Mouse (Mus musculus) embryonic stem cell, embryonic (primary cell): ENCODE measurements around the gene Klf16.

Experiments
- CTCF ChIA-PET, 4 experiments: fragments of 300-600 bp in 2 of 4; fragments of 350-600 bp in 2 of 4; sonication (Branson Sonifier 250); formaldehyde crosslinking; loops; one replicate each; lab custom pipeline; 2022; ENCODE audit warnings: inconsistent platforms in 2 of 4; lab: Charles Lee
- POLR2A ChIA-PET, 4 experiments: fragments of 300-600 bp in 2 of 4; fragments of 350-600 bp in 2 of 4; sonication (Branson Sonifier 250); formaldehyde crosslinking; loops; one replicate each; lab custom pipeline; 2022; ENCODE audit warnings: antibody characterized with exemption in 4 of 4, inconsistent platforms in 1 of 4; lab: Charles Lee

Klf16 gene

DNA sequence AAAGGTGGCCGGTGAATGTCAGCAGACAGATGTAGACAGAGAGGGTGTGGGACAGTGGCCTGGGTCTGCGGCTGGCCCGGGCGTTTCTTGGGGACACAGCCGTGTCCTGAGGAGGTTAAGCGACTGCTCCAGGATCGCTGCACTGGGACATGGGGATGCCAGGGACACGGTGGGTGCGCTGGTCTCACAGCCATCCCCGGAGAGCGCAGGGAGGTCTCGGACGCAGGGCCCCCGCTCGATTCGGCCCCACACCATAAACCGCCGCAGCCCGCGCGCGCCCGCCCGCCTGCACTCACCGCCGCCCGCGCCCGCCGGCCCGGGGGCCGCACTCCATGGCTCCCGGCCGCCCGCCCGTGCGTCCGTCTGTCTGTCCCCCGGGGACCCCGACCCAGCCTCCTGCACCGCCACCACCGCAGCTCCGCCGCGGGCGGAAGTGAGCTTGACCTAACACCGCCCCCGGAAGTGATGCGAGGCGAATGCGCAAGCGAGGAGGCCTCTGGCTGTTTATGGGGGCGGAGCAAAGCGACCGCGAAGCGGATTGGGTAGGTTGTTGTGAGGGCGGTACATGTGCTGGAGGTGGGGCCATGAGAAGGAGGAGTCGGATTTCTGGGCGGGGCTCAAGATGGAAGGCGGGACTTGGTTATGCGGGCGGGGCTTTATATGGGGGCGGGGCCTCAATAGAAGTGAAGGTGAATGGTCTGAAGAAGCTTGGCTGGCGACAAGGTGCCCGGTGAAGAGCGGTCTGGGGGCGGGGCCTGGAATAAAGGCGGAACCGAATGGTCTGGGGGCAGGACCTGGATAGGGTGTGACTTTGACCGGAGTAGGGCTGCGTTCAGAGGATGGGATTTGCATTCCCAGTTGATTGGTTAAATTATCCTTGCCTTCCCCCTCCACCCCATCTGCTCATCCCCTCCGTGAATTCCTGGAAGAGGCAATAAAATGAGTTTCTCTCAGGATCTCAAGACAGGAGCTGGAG lies 13.0 kb upstream of the Klf16 start, which contains the start of gene Abhd17a:
Abhd17a (minus strand) TSS at position 463 of the 976 bp plus-strand sequence.
- ChIA-PET CTCF (interaction anchor here (0.5 to 2.5 kb wide), 45 partner anchors 11 to 1836 kb away, joined by 3 to 49 read pairs (median 3); partner anchors contain the start of genes Atp8b3 (in 2 of the 4), Csnk1g2 (in 1 of the 4), Klf16 (in 1 of the 4) and Mum1 (in 1 of the 4)), POLR2A (interaction anchor here (0.5 to 9.8 kb wide), 90 partner anchors 9 to 1577 kb away, joined by 3 to 214 read pairs (median 5); partner anchors contain the start of genes Csnk1g2 (in 3 of the 4), Rexo1 (in 3 of the 4), Adat3 (in 2 of the 4) and Atp8b3 (in 2 of the 4))

GRCm38 (mm10) chr10:80589127-80589878 lies 12.2 kb upstream of the Klf16 start:
- POLR2A ChIA-PET = interaction anchor here (0.6 to 9.8 kb wide), 60 partner anchors 9 to 919 kb away, joined by 3 to 214 read pairs (median 6); partner anchors contain the start of genes Rexo1 (in 3 of the 4), Adat3 (in 2 of the 4), Csnk1g2 (in 2 of the 4) and Scamp4 (in 2 of the 4)

GRCm38 (mm10) chr10:80587305-80587657 lies 10.2 kb upstream of the Klf16 start:
- CTCF ChIA-PET = interaction anchor here in 3 of 4 experiments (0.6 to 1.6 kb wide), 5 partner anchors 9 to 213 kb away, joined by 3 to 5 read pairs (median 3); no protein-coding TSS in a partner anchor
- POLR2A ChIA-PET = interaction anchor here (0.6 to 9.8 kb wide), 24 partner anchors 8 to 1071 kb away, joined by 3 to 214 read pairs (median 4); partner anchors contain the start of genes Csnk1g2 (in 3 of the 4), Klf16 (in 2 of the 4), Mknk2 (in 2 of the 4) and Adat3 (in 1 of the 4)

More at GRCm38 (mm10) chr10:80589127-80589878, 12.2 kb upstream of the Klf16 start:
- CTCF ChIA-PET = interaction anchor here (0.5 to 2.5 kb wide), 20 partner anchors 10 to 1835 kb away, joined by 3 to 49 read pairs (median 5); partner anchors contain the start of genes Atp8b3 (in 1 of the 4), Csnk1g2 (in 1 of the 4), Klf16 (in 1 of the 4) and Rexo1 (in 1 of the 4)

DNA sequence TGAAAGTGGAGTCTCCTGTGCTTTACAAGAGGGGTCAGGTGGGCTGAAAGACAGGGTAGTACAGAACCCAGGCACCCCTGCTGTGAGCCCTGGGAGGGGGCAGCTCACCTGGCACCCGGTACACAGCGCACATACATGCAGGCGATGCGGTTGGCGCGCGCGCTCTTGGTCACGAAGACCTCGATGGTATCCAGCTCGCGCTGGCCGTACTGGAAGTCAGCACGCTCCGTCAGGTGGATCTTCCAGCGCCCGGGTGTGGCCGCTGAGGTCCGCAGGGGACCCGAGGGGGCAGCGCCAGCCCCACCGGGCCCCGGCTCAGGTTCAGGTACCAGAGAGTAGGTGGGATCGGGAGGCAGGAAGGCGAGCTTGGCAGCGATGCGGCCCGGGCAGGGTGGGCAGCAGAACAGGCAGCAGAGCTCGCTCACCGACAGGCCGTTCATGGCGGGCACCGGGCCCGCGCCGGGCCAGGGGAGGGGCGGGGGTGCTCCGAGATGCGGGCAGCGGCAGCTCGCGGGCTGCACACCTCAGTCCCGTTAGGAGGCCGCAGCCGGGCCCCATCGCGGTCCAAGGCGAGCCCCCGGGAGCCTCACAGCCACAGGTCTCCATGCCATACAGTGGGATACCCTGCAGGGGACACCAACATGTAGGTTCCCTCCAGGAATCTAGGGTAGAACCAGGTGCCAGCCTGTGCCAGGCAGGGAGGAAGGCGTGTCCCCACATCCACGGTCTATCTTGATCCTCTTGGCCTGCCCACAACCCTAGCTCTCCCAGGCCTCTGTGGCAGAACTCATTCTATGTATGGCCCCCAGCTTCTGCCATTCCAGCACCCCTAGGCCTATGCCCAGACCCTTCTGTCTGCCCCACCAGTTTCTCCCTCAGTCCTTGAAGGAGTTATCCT lies 9.5 kb upstream of the Klf16 start:
- ChIA-PET CTCF (interaction anchor here (0.6 to 1.6 kb wide), 8 partner anchors 8 to 213 kb away, joined by 3 to 7 read pairs (median 4); no protein-coding TSS in a partner anchor), POLR2A (interaction anchor here (0.6 to 9.8 kb wide), 31 partner anchors 8 to 1071 kb away, joined by 3 to 214 read pairs (median 4); partner anchors contain the start of genes Csnk1g2 (in 3 of the 4), Klf16 (in 2 of the 4), Mknk2 (in 2 of the 4) and Adat3 (in 1 of the 4))

- ChIA-PET POLR2A (interaction anchor here in 3 of 4 experiments (0.6 to 9.8 kb wide), 16 partner anchors 10 to 91 kb away, joined by 3 to 214 read pairs (median 6); partner anchors contain the start of genes Mknk2 (in 2 of the 3), Csnk1g2 (in 1 of the 3) and Rexo1 (in 1 of the 3)), CTCF (interaction anchor here in 2 of 4 experiments (0.9 to 1.7 kb wide), 3 partner anchors 25 to 75 kb away, joined by 5 to 6 read pairs (median 5); no protein-coding TSS in a partner anchor)
Observed at GRCm38 (mm10) chr10:80585581-80585980, 8.5 kb upstream of the Klf16 start.

GRCm38 (mm10) chr10:80584642-80585552 lies 7.8 kb upstream of the Klf16 start:
- CTCF ChIA-PET = interaction anchor here in 2 of 4 experiments (0.8 to 2.0 kb wide), 11 partner anchors 15 to 137 kb away, joined by 3 to 7 read pairs (median 4); partner anchors contain the start of gene Atp8b3 (in 1 of the 2)

GRCm38 (mm10) chr10:80584045-80584488 lies 6.9 kb upstream of the Klf16 start:
- POLR2A ChIA-PET = interaction anchor here in 3 of 4 experiments (0.5 to 9.8 kb wide), 45 partner anchors 10 to 346 kb away, joined by 3 to 214 read pairs (median 4); partner anchors contain the start of genes Csnk1g2 (in 2 of the 3), Gadd45b (in 2 of the 3), Mknk2 (in 2 of the 3) and Adat3 (in 1 of the 3)
- CTCF ChIA-PET = interaction anchor here in 2 of 4 experiments (0.8 to 2.0 kb wide), 12 partner anchors 15 to 138 kb away, joined by 3 to 7 read pairs (median 4); partner anchors contain the start of genes Atp8b3 (in 1 of the 2) and Csnk1g2 (in 1 of the 2)

More at GRCm38 (mm10) chr10:80584642-80585552, 7.8 kb upstream of the Klf16 start:
- POLR2A ChIA-PET = interaction anchor here in 3 of 4 experiments (0.5 to 9.8 kb wide), 42 partner anchors 11 to 418 kb away, joined by 3 to 214 read pairs (median 4); partner anchors contain the start of genes Csnk1g2 (in 2 of the 3), Mknk2 (in 2 of the 3), Adat3 (in 1 of the 3) and Atp8b3 (in 1 of the 3)

- CTCF ChIA-PET = interaction anchor here in 2 of 4 experiments (0.6 to 2.0 kb wide), 5 partner anchors 13 to 94 kb away, joined by 3 to 7 read pairs (median 5); no protein-coding TSS in a partner anchor
- POLR2A ChIA-PET = interaction anchor here in 2 of 4 experiments (0.6 to 9.8 kb wide), 25 partner anchors 9 to 346 kb away, joined by 3 to 214 read pairs (median 4); partner anchors contain the start of genes Csnk1g2 (in 2 of the 2), Mknk2 (in 2 of the 2), Adat3 (in 1 of the 2) and Atp8b3 (in 1 of the 2)
Observed at GRCm38 (mm10) chr10:80583047-80583446, 5.9 kb upstream of the Klf16 start.

DNA sequence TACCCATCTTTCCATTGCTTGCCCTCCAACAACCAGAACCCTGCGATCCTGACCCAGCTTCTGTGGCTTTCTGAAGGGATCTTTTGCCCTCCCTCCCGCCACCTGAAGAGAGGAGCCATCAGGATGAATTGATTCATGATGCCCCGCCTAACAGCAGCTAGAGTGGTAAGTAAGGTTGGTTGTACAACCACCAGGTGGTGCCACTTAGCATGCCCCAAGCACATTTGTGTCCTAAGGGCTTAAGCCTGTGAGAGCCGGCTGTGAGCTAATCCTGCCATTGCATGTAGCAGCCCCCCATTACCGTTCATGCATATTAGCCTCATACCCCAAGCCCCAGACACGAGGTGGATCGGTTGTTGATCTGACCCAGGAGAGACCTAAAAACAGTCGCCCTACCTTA lies 1.8 kb upstream of the Klf16 start:
- ChIA-PET CTCF (interaction anchor here (0.6 to 3.9 kb wide), 114 partner anchors 8 to 619 kb away, joined by 3 to 55 read pairs (median 4); partner anchors contain the start of genes Mknk2 (in 3 of the 4), Abhd17a (in 2 of the 4), Csnk1g2 (in 2 of the 4) and Rexo1 (in 2 of the 4)), POLR2A (interaction anchor here (0.7 to 4.9 kb wide), 101 partner anchors 8 to 597 kb away, joined by 3 to 200 read pairs (median 4); partner anchors contain the start of genes Abhd17a (in 4 of the 4), Csnk1g2 (in 3 of the 4), Rexo1 (in 3 of the 4) and Adat3 (in 2 of the 4))

GRCm38 (mm10) chr10:80578131-80578750 lies 1.1 kb upstream of the Klf16 start:
- ChIA-PET CTCF (interaction anchor here (0.5 to 3.9 kb wide), 118 partner anchors 8 to 619 kb away, joined by 3 to 55 read pairs (median 4); partner anchors contain the start of genes Mknk2 (in 3 of the 4), Abhd17a (in 2 of the 4), Csnk1g2 (in 2 of the 4) and Rexo1 (in 2 of the 4)), POLR2A (interaction anchor here (0.6 to 4.9 kb wide), 106 partner anchors 8 to 598 kb away, joined by 3 to 200 read pairs (median 4); partner anchors contain the start of genes Abhd17a (in 4 of the 4), Csnk1g2 (in 3 of the 4), Rexo1 (in 3 of the 4) and Adat3 (in 2 of the 4))

DNA sequence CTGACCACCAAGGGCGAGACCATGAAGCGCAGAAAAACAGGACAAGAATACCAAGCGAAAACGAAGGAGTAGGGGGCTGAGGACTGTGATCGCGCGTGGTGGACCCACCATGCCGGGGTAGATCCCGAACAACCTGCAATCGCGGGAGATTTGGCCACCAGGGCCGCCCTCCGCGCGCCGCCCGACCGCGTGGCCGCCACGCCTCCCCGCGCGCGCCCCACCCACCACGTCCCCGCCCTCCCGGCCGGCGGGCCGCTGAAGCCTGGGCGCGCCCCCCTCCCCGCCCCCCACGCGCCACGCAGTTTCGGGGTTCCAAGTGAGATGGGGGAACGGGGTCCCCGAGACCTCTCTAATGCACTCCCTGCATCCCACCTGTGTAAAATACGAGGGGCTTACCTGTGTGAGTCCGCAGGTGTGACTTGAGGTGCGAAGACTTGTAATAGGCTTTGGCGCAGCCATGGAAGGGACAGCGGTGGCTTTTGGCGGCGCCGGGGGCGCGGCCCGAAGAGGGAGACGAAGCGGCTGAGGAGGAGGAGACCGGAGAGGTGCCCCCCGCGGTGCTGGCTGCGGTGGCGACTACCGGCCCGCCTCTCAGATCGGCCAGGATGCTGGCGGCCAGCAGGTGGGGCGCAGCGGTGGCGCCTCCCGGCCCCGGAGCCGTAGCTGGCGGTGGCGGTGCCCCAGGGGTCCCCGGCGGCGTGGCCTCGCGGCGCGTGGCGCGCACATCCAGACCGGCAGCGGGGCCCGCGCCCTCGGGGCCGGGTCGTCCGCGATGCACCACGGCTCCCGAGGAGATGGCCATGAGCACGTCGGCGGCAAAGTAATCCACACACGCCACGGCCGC lies 548 bp downstream of the Klf16 start:
- ChIA-PET POLR2A (interaction anchor here in 3 of 4 experiments (0.7 to 4.9 kb wide), 40 partner anchors 7 to 409 kb away, joined by 3 to 200 read pairs (median 7); partner anchors contain the start of genes Csnk1g2 (in 3 of the 3), Rexo1 (in 3 of the 3), Abhd17a (in 1 of the 3) and Adat3 (in 1 of the 3)), CTCF (interaction anchor here (0.6 to 3.9 kb wide), 16 partner anchors 10 to 203 kb away, joined by 3 to 55 read pairs (median 14); partner anchors contain the start of genes Rexo1 (in 3 of the 4), Abhd17a (in 1 of the 4) and Btbd2 (in 1 of the 4))

DNA sequence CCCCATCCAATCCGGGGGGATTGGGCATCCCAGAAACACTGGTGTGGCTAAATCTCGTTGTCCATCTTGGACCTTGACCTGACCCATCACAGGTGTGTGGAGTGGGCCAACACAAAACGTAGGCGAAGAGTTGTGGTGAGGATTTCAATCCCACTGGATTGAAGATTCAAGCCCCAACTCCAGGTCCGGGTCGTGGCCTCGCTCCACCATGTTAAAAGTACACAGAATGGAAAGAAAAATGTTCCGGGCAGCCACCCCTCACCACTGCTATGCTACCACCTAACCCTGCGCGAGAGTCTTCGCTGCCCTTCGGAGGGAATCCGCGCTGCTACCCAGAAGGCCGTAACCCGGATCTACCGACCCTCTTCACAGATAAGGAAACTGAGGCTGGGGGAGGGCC lies 1.2 kb downstream of the Klf16 start:
- ChIA-PET POLR2A (interaction anchor here in 3 of 4 experiments (0.7 to 7.7 kb wide), 5 partner anchors 10 to 101 kb away, joined by 4 to 129 read pairs (median 8); partner anchors contain the start of genes Mknk2 (in 2 of the 3) and Rexo1 (in 1 of the 3)), CTCF (interaction anchor here in 3 of 4 experiments (0.7 to 1.3 kb wide), 4 partner anchors 85 to 180 kb away, joined by 3 to 8 read pairs (median 4); no protein-coding TSS in a partner anchor)
